Mouse (Mus musculus) spleen, postnatal 4 days (tissue): ENCODE results near the gene Dclre1b.

Experiments
- DNase-seq, 2 experiments: peaks; one replicate each; pipeline ENCODE4 v3.0.0; 2022; ENCODE audit warnings: low spot score in 2 of 2

The Dclre1b gene

GRCm38 (mm10) chr3:103773508-103773907 lies 35.7 kb downstream of the Dclre1b start:
- no peak for DNase-seq

- no peak for DNase-seq
Measured at GRCm38 (mm10) chr3:103772846-103773245, 36.4 kb downstream of the Dclre1b start.

- no peak for DNase-seq
Measured at GRCm38 (mm10) chr3:103771531-103772130, 37.6 kb downstream of the Dclre1b start.

- DNase-seq: no peak
Measured at GRCm38 (mm10) chr3:103766789-103767188, 42.5 kb downstream of the Dclre1b start.

GRCm38 (mm10) chr3:103759261-103759970 lies 49.8 kb downstream of the Dclre1b start:
- no peak for DNase-seq

GRCm38 (mm10) chr3:103758456-103758855 lies 50.8 kb downstream of the Dclre1b start:
- no peak for DNase-seq

GRCm38 (mm10) chr3:103756920-103757319 lies 52.3 kb downstream of the Dclre1b start:
- DNase-seq: no peak

- no peak for DNase-seq
Measured at GRCm38 (mm10) chr3:103755351-103755750, 53.9 kb downstream of the Dclre1b start.

GRCm38 (mm10) chr3:103751558-103751957 lies 57.7 kb downstream of the Dclre1b start:
- DNase-seq: no peak
